Mouse (Mus musculus) spleen, adult 18-20 months (tissue): ENCODE measurements at regions not wholly inside any gene's neighbourhood (a gene's known extent, or its start where the extent isn't known, plus 50 kb on each side); places are given as distances from the start of the nearest gene placed in this dataset.

Experiments
- DNase-seq, 2 experiments: peaks; one replicate each; pipeline ENCODE4 v3.0.0; 2022; ENCODE audit warnings: mixed read lengths in 2 of 2

- DNase-seq: no peak
Measured at GRCm38 (mm10) chr3:138668394-138669092, 73.5 kb upstream of the Tspan5 start.

DNA sequence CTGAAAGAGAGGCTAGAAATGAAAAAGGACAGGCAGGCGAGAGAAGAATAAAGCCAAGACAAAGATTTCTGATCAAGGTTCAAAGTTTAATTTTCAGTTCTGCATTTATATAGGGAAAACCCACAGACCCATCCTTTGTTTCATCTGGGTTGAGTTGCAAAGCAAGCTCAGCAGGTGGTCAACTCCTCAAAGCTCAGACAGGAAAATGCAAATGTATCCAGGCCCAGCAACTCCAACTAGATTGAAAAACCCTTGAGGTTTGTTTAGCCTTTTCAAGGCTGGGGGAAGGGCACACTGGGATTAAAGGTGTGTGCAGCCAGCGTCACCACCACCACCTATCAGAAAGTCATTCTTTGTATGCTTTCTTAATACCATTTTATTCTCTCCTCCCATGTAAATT is 66.1 kb upstream of the Tspan5 start:
- no peak for DNase-seq

- no peak for DNase-seq
Measured at GRCm38 (mm10) chr3:138678351-138678750, 63.6 kb upstream of the Tspan5 start.

DNA sequence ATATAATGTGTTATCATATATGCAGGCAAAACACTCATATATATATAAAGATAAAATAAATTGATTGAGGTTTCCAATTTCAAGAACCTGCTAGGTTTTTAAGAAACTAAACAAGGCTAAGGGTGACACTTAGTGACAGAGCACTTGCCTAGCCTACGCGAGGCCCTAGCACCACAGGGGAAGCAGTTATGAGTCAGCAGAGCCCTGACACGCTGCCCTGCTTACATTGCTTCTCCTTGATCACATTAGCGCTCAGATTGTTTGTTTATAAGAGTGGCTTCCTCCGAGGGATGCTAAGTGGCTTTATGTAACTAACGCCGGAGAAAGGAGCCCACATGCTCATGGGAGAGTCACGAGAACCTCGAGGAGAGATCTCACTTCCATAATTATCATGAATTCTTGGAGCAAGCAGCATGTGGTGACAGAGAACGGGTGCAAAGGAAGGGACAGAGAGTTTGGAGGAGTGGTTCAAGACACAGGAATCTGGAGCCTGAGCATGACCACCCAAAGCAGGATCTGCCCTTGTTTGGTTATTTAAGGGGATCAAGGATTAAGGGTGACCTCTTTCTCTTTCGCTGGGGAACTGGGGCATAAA is 55.3 kb upstream of the Tspan5 start:
- no peak for DNase-seq

DNA sequence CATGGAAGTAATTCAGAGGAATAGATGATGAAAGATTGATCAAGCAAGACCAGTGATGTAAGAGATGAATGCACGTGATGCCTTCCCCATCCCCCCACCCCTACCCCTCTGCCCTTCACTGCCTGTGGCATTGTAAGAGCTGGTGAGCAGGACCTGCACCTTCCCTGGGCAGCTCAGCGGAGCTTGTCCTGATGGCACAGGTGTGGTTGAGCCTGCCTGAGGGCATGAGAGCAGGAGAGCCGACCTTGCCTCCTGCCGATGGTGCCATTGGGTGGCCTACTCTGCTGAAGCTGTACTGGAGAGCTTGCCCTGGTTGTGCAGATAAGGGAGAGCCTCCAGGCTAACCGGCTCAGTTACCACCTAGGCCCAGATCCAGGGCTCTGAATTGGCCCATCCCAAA is 53.4 kb upstream of the Tspan5 start:
- DNase-seq: no peak
